Mouse (Mus musculus) intestine, postnatal 0 days (tissue): ENCODE data around the gene Wnk1. TPM values are rescaled to one million over a fixed set of nuclear protein-coding genes. Genes with fewer than 3 reads are reported as not detected.
A peak's percentile ranks its signal among the peaks of the same experiment; 100 is the strongest.

Source experiments
- ATAC-seq: fragments of 200-750 bp; cut with Nextera tagmentation; 2 replicates; pipeline ENCODE4 v1.8.0; 2017; ENCODE audit warnings: mild to moderate bottlenecking, moderate TSS enrichment, moderate library complexity
- H3K27ac ChIP-seq: fragments of 300-500 bp; sonication (generic); 2 replicates; pipeline ENCODE4 v1.5.1; 2014; ENCODE audit warnings: mild to moderate bottlenecking, low read depth, low read length, moderate library complexity
- H3K27me3 ChIP-seq: fragments of 300-500 bp; sonication (generic); replicated peaks from 2 replicates; pipeline ENCODE4 v1.6.1; 2014; ENCODE audit warnings: low read length, mixed read lengths; ENCODE audit not compliant: control insufficient read depth, insufficient read depth
- H3K36me3 ChIP-seq: fragments of 300-500 bp; sonication (generic); 2 replicates; pipeline ENCODE4 v1.6.1; 2014; ENCODE audit warnings: mild to moderate bottlenecking, moderate library complexity; ENCODE audit not compliant: control insufficient read depth, insufficient read depth
- H3K4me1 ChIP-seq: fragments of 300-500 bp; sonication (generic); replicated peaks from 2 replicates; pipeline ENCODE4 v1.6.1; 2014; ENCODE audit warnings: antibody characterized with exemption, low read length, mixed read lengths; ENCODE audit not compliant: control insufficient read depth, insufficient read depth
- H3K4me2 ChIP-seq: fragments of 300-500 bp; sonication (generic); replicated peaks from 2 replicates; pipeline ENCODE4 v1.6.1; 2014; ENCODE audit warnings: low read depth, mild to moderate bottlenecking, moderate library complexity
- H3K4me3 ChIP-seq: fragments of 300-500 bp; sonication (generic); 2 replicates; pipeline ENCODE4 v1.5.1; 2014; ENCODE audit warnings: low read depth, low read length
- H3K9ac ChIP-seq: fragments of 300-500 bp; sonication (generic); 2 replicates; pipeline ENCODE4 v1.6.1; 2014; ENCODE audit warnings: mild to moderate bottlenecking, low read depth, low read length
- H3K9me3 ChIP-seq: fragments of 300-500 bp; sonication (generic); 2 replicates; pipeline ENCODE4 v1.6.1; 2016; ENCODE audit warnings: mixed run types; ENCODE audit not compliant: control insufficient read depth
- CTCF ChIP-seq: sonication (generic); IDR thresholded peaks from 2 replicates; pipeline ENCODE4 v1.5.1; 2016; ENCODE audit warnings: low read depth, mild to moderate bottlenecking, control low read depth, antibody characterized with exemption, moderate library complexity
- WGBS: fragments of 180-500 bp; shearing (Covaris S2); extraction: QIAGEN DNeasy Blood & Tissue Kit; methylation state at CpG from one replicate; pipeline ENCODE4 v1.1.7; 2014; 5-methylcytosine and 5-hydroxymethylcytosine counted together
- polyA plus RNA-seq: library from polyadenylated mRNA; unstranded; fragments of >200 nt; fragmentation: Nextera tagmentation; extraction: Ambion mirVana; gene quantifications from 2 replicates; pipeline ENCODE4 v1.2.1, GENCODE M21; 2015

Wnk1 gene
- polyA plus RNA-seq, 1 experiment from 2014 or later, result 36.9 TPM

- H3K27me3 ChIP-seq, result no peaks in the 10 kb centered on the region
- H3K4me2 ChIP-seq, result no peak overlapping the region
- no peak overlapping the region for H3K4me3 ChIP-seq
- H3K9me3 ChIP-seq, result no peaks in the 10 kb centered on the region
- peaks cover 60% of the 10 kb centered on the region for H3K36me3 ChIP-seq
- no peaks in the 10 kb centered on the region for H3K4me1 ChIP-seq
- 84% methylated on average over 16 of the region's 16 CpGs for WGBS
- no peak for TF ChIP-seq CTCF
- H3K27ac ChIP-seq, result no peak overlapping the region
- ATAC-seq, result no peak
- H3K9ac ChIP-seq, result no peak overlapping the region
Observed at GRCm38 (mm10) chr6:119918561-119919181, 119.8 kb downstream of the Wnk1 start.

GRCm38 (mm10) chr6:119915710-119916109 is 122.8 kb downstream of the Wnk1 start:
- no peak overlapping the region for H3K9ac ChIP-seq
- no peaks in the 10 kb centered on the region for H3K27me3 ChIP-seq
- no peak overlapping the region for H3K4me3 ChIP-seq
- ATAC-seq, result no peak
- H3K4me1 ChIP-seq, result no peaks in the 10 kb centered on the region
- H3K4me2 ChIP-seq, result no peak overlapping the region
- H3K27ac ChIP-seq, result no peak overlapping the region
- TF ChIP-seq CTCF, result no peak
- 95% methylated on average over 5 of the region's 5 CpGs for WGBS
- H3K36me3 ChIP-seq, result peaks cover 51% of the 10 kb centered on the region
- no peaks in the 10 kb centered on the region for H3K9me3 ChIP-seq

GRCm38 (mm10) chr6:119912046-119912445 is 126.4 kb downstream of the Wnk1 start:
- no peak overlapping the region for H3K9ac ChIP-seq
- H3K4me3 ChIP-seq, result no peak overlapping the region
- no peaks in the 10 kb centered on the region for H3K27me3 ChIP-seq
- H3K36me3 ChIP-seq, result peaks cover 26% of the 10 kb centered on the region
- H3K4me2 ChIP-seq, result no peak overlapping the region
- no peaks in the 10 kb centered on the region for H3K4me1 ChIP-seq
- WGBS, result 84% methylated on average over 5 of the region's 5 CpGs
- TF ChIP-seq CTCF, result no peak
- no peak for ATAC-seq
- no peaks in the 10 kb centered on the region for H3K9me3 ChIP-seq
- H3K27ac ChIP-seq, result no peak overlapping the region

DNA sequence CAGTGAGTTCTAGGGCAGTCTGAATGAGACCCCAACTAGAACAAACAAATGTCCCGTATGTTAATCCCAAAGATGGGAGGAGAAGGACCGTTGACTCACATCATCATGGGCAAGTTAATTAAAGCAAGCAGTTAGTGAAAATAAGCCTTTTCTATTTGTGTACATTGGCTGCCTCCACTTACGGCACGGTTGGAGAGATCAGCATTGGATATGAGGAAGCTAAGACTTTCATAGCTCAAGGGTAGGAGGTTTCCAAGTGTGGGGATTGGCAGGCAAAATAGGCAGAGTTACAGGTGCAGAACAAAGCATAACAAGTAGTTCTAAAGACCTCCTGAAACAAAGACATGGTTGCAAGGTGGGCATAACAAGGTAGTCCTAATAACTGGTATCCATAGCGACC is 133.0 kb downstream of the Wnk1 start:
- H3K9ac ChIP-seq, result no peak overlapping the region
- no peaks in the 10 kb centered on the region; the same call in 1 of the 2 replicates for H3K36me3 ChIP-seq
- TF ChIP-seq CTCF, result no peak
- no peaks in the 10 kb centered on the region for H3K27me3 ChIP-seq
- H3K4me2 ChIP-seq, result no peak overlapping the region
- no peak for ATAC-seq
- no peak overlapping the region for H3K4me3 ChIP-seq
- no peak overlapping the region for H3K27ac ChIP-seq
- WGBS, result 82% methylated on average over 5 of the region's 5 CpGs
- H3K9me3 ChIP-seq, result no peaks in the 10 kb centered on the region
- H3K4me1 ChIP-seq, result no peaks in the 10 kb centered on the region

GRCm38 (mm10) chr6:119903081-119903789 is 135.2 kb downstream of the Wnk1 start:
- no peak for ATAC-seq
- H3K4me2 ChIP-seq, result peak overlapping the region; percentile 69
- no peaks in the 10 kb centered on the region for H3K9me3 ChIP-seq
- peak overlapping the region; percentile 93 for H3K27ac ChIP-seq
- no peaks in the 10 kb centered on the region for H3K4me1 ChIP-seq
- 14% methylated on average over 15 of the region's 15 CpGs for WGBS
- TF ChIP-seq CTCF, result no peak
- H3K36me3 ChIP-seq, result no peaks in the 10 kb centered on the region
- H3K27me3 ChIP-seq, result no peaks in the 10 kb centered on the region
- H3K4me3 ChIP-seq, result peak overlapping the region; percentile 62
- peak overlapping the region; percentile 77 for H3K9ac ChIP-seq

GRCm38 (mm10) chr6:119902204-119903080 is 136.0 kb downstream of the Wnk1 start, which contains the start of gene Rad52:
Gene Rad52, plus strand, starts transcription at chr6:119902698.
- Histone ChIP-seq H3K4me2 (peak within 1 kb of the TSS; percentile 69), H3K9me3 (no peaks in the 10 kb centered on the region), H3K36me3 (no peaks in the 10 kb centered on the region), H3K9ac (peak within 1 kb of the TSS; percentile 77), H3K27ac (peak within 1 kb of the TSS; percentile 93), H3K4me3 (peak within 1 kb of the TSS; percentile 62), H3K4me1 (no peaks in the 10 kb centered on the region), H3K27me3 (no peaks in the 10 kb centered on the region)
- under 1% methylated on average over 67 of the region's 67 CpGs for WGBS
- peak; percentile 86 for ATAC-seq
- TF ChIP-seq CTCF, result no peak
